Mouse (Mus musculus) embryonic facial prominence, embryonic 13.5 days (tissue): ENCODE results near the gene Vapa. TPM values are rescaled to one million over a fixed set of nuclear protein-coding genes. Genes with fewer than 3 reads are reported as not detected.

ENCODE experiments used
- ATAC-seq: fragments of 200-750 bp; cut with Nextera tagmentation; 2 replicates; pipeline ENCODE4 v1.8.0; 2017; ENCODE audit warnings: low read depth; ENCODE audit not compliant: insufficient number of reproducible peaks, insufficient read depth, low FRiP score, low TSS enrichment
- H3K27ac ChIP-seq: fragments of 300-500 bp; sonication (generic); 2 replicates; pipeline ENCODE4 v1.5.1; 2015; ENCODE audit warnings: moderate library complexity, mild to moderate bottlenecking, inconsistent platforms
- H3K27me3 ChIP-seq: fragments of 300-500 bp; sonication (generic); 2 replicates; pipeline ENCODE4 v1.6.1; 2015; ENCODE audit warnings: mild to moderate bottlenecking, inconsistent platforms
- H3K36me3 ChIP-seq: fragments of 300-500 bp; sonication (generic); 2 replicates; pipeline ENCODE4 v1.6.1; 2015; ENCODE audit warnings: mild to moderate bottlenecking, inconsistent platforms
- H3K4me1 ChIP-seq: fragments of 300-500 bp; sonication (generic); 2 replicates; pipeline ENCODE4 v1.6.1; 2015; ENCODE audit warnings: inconsistent platforms
- H3K4me2 ChIP-seq: fragments of 300-500 bp; sonication (generic); 2 replicates; pipeline ENCODE4 v1.6.1; 2015; ENCODE audit warnings: moderate library complexity, mild to moderate bottlenecking, inconsistent platforms
- H3K4me3 ChIP-seq: fragments of 300-500 bp; sonication (generic); 2 replicates; pipeline ENCODE4 v1.5.1; 2015; ENCODE audit warnings: mild to moderate bottlenecking, inconsistent platforms
- H3K9ac ChIP-seq: fragments of 300-500 bp; sonication (generic); 2 replicates; pipeline ENCODE4 v1.6.1; 2015; ENCODE audit warnings: mild to moderate bottlenecking, inconsistent platforms
- H3K9me3 ChIP-seq: fragments of 300-500 bp; sonication (generic); 2 replicates; pipeline ENCODE4 v1.6.1; 2016; ENCODE audit warnings: inconsistent platforms
- WGBS: fragments of 180-500 bp; shearing (Covaris S2); methylation state at CpG from one replicate; pipeline ENCODE4 v1.1.7; 2015; ENCODE audit warnings: mixed read lengths; 5-methylcytosine and 5-hydroxymethylcytosine counted together
- polyA plus RNA-seq: library from polyadenylated mRNA; unstranded; fragments of >200 nt; fragmentation: Nextera tagmentation; extraction: Ambion mirVana; gene quantifications from 2 replicates; pipeline ENCODE4 v1.2.1, GENCODE M21; 2015

The Vapa gene
- polyA plus RNA-seq, 1 experiment from 2014 or later = 187 TPM

GRCm38 (mm10) chr17:65615678-65616077 is 2.3 kb upstream of the Vapa start:
- WGBS = 39% methylated on average over 3 of the region's 3 CpGs

GRCm38 (mm10) chr17:65614431-65614830 is 1.1 kb upstream of the Vapa start:
- Histone ChIP-seq H3K4me1 (peaks cover 25% of the 10 kb centered on the region), H3K27ac (peak overlapping the region; percentile 99), H3K27me3 (no peaks in the 10 kb centered on the region), H3K4me3 (peak overlapping the region; percentile 97), H3K4me2 (peak overlapping the region; percentile 75), H3K9ac (peak overlapping the region; percentile 98), H3K36me3 (no peaks in the 10 kb centered on the region), H3K9me3 (no peaks in the 10 kb centered on the region)
- WGBS = 1% methylated on average over 9 of the region's 9 CpGs
- ATAC-seq = no peak

More at GRCm38 (mm10) chr17:65615678-65616077, 2.3 kb upstream of the Vapa start:
- no peak overlapping the region for H3K4me3 ChIP-seq
- H3K4me2 ChIP-seq = no peak overlapping the region
- peaks cover 22% of the 10 kb centered on the region for H3K4me1 ChIP-seq
- no peak overlapping the region for H3K27ac ChIP-seq
- H3K27me3 ChIP-seq = no peaks in the 10 kb centered on the region
- H3K9me3 ChIP-seq = no peaks in the 10 kb centered on the region
- ATAC-seq = no peak
- no peaks in the 10 kb centered on the region for H3K36me3 ChIP-seq
- no peak overlapping the region for H3K9ac ChIP-seq

- H3K9me3 ChIP-seq = no peaks in the 10 kb centered on the region
- no peaks in the 10 kb centered on the region for H3K27me3 ChIP-seq
- peak overlapping the region; percentile 75 for H3K4me2 ChIP-seq
- peak; percentile 69; the same call in 1 of the 2 replicates for ATAC-seq
- H3K4me1 ChIP-seq = peaks cover 30% of the 10 kb centered on the region
- H3K36me3 ChIP-seq = no peaks in the 10 kb centered on the region
- 0% methylated on average over 41 of the region's 42 CpGs for WGBS
- peak overlapping the region; percentile 97 for H3K4me3 ChIP-seq
- H3K9ac ChIP-seq = peak overlapping the region; percentile 98
- peak overlapping the region; percentile 99 for H3K27ac ChIP-seq
Measured at GRCm38 (mm10) chr17:65613142-65613462, 253 bp downstream of the Vapa start.

DNA sequence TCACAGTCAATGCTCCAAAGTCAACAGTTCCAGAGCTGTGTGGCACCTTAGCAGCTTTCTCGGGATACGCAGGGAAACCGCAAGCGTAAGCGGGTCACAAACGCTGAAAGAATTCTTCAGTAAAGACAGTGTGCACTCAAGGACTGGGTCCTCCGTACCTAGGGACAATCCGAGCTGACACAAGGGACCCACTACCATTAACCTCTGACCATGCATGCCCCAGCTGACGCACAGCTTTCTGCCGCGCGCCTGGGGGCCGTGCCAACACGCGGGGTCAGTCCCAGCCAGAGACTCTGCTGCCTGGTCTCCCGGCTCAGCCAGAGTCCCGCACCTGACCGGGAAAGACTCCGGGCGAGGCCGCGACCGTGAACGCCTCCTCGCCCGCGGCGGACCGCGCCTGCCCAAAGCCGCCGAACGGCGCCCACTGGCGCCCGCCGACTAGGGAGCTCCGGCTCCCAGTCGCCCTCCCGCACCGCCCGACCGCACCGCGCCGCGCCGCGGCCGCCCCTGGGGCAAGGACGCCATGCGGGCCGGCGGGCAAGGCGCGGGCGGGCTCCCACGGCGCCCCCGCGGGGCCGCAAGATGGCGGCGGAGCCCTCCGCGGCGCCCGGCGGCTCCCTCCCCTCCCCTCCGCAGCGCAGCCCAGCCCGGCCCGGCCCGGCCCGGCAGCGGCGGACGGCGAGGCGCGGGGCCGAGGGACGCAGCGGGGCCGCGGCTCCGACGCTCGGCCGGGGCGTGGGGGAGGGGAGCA is 789 bp downstream of the Vapa start:
- Histone ChIP-seq H3K4me2 (peak overlapping the region; percentile 75), H3K4me3 (peak overlapping the region; percentile 97), H3K9ac (peak overlapping the region; percentile 98), H3K9me3 (no peaks in the 10 kb centered on the region), H3K27ac (peak overlapping the region; percentile 99), H3K4me1 (peaks cover 36% of the 10 kb centered on the region), H3K36me3 (no peaks in the 10 kb centered on the region), H3K27me3 (no peaks in the 10 kb centered on the region)
- WGBS = under 1% methylated on average over 65 of the region's 91 CpGs
- ATAC-seq = peak; percentile 12; the same call in 1 of the 2 replicates

GRCm38 (mm10) chr17:65611721-65612120 is 1.6 kb downstream of the Vapa start:
- Histone ChIP-seq H3K27me3 (no peaks in the 10 kb centered on the region), H3K4me2 (peak overlapping the region; percentile 75), H3K4me3 (peak overlapping the region; percentile 97), H3K9me3 (no peaks in the 10 kb centered on the region), H3K27ac (no peak overlapping the region), H3K9ac (no peak overlapping the region; the same call in 1 of the 2 replicates), H3K4me1 (peaks cover 40% of the 10 kb centered on the region), H3K36me3 (no peaks in the 10 kb centered on the region)
- WGBS = 2% methylated on average over 4 of the region's 4 CpGs
- no peak for ATAC-seq

DNA sequence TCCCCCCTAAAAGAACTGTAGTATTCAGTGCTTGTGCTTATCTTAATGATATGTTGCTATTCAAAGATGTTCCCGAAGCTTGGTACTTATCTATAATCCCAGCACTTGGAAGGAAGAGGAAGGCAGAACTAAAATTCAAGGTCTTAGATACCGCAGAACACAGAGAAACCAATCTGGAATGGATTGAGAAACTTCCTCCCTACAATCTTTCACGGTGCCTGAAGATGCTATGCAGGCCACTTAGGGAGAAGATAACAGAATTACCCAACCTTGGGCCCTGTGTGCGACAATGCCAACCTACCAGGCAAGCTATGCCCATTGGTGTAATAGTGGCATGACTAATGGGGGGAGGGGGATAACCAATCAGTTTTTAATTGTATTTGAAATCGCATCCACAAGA is 4.6 kb downstream of the Vapa start:
- Histone ChIP-seq H3K9me3 (no peaks in the 10 kb centered on the region), H3K4me2 (no peak overlapping the region), H3K4me1 (peaks cover 41% of the 10 kb centered on the region), H3K27me3 (no peaks in the 10 kb centered on the region), H3K36me3 (no peaks in the 10 kb centered on the region), H3K4me3 (no peak overlapping the region), H3K27ac (no peak overlapping the region), H3K9ac (no peak overlapping the region)
- ATAC-seq = no peak
- 71% methylated on average over 5 of the region's 5 CpGs for WGBS

- Histone ChIP-seq H3K36me3 (no peaks in the 10 kb centered on the region), H3K9ac (no peak overlapping the region), H3K9me3 (no peaks in the 10 kb centered on the region), H3K27ac (no peak overlapping the region), H3K27me3 (no peaks in the 10 kb centered on the region), H3K4me3 (no peak overlapping the region), H3K4me1 (peaks cover 41% of the 10 kb centered on the region), H3K4me2 (no peak overlapping the region)
- no peak for ATAC-seq
- 82% methylated on average over 2 of the region's 2 CpGs for WGBS
Measured at GRCm38 (mm10) chr17:65608312-65608687, 5.1 kb downstream of the Vapa start.

- no peaks in the 10 kb centered on the region for H3K27me3 ChIP-seq
- H3K9ac ChIP-seq = no peak overlapping the region
- no peaks in the 10 kb centered on the region for H3K9me3 ChIP-seq
- H3K4me2 ChIP-seq = no peak overlapping the region
- H3K36me3 ChIP-seq = no peaks in the 10 kb centered on the region
- 53% methylated on average over 7 of the region's 7 CpGs for WGBS
- H3K4me3 ChIP-seq = no peak overlapping the region
- H3K4me1 ChIP-seq = peaks cover 41% of the 10 kb centered on the region
- H3K27ac ChIP-seq = no peak overlapping the region
- ATAC-seq = no peak
Measured at GRCm38 (mm10) chr17:65607574-65608311, 5.6 kb downstream of the Vapa start.

DNA sequence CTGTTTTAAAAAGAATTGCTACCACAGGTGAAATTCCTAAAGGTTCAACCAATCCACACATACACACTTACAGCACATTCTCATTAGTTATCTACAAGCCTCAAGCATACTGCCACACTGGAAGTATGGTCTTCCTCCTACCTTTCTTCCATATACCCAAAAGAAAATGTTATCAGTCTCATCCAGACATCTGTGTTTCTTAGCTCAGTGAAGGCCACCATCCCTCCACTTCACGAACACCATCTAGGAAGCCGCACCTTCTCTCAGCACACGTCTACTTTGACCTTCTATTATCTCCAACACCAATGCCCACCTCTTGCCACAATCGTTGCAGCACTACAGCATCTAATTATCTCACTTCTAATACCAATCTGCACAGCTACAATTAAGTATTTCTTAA is 7.3 kb downstream of the Vapa start:
- no peak overlapping the region for H3K9ac ChIP-seq
- no peaks in the 10 kb centered on the region for H3K36me3 ChIP-seq
- H3K27ac ChIP-seq = no peak overlapping the region
- no peaks in the 10 kb centered on the region for H3K9me3 ChIP-seq
- no peaks in the 10 kb centered on the region for H3K27me3 ChIP-seq
- no peak for ATAC-seq
- no peak overlapping the region for H3K4me3 ChIP-seq
- no peak overlapping the region for H3K4me2 ChIP-seq
- peaks cover 35% of the 10 kb centered on the region for H3K4me1 ChIP-seq
- 87% methylated on average over 4 of the region's 4 CpGs for WGBS

GRCm38 (mm10) chr17:65604892-65605291 is 8.5 kb downstream of the Vapa start:
- no peaks in the 10 kb centered on the region for H3K27me3 ChIP-seq
- no peak overlapping the region for H3K4me2 ChIP-seq
- H3K27ac ChIP-seq = no peak overlapping the region
- no peaks in the 10 kb centered on the region for H3K9me3 ChIP-seq
- H3K9ac ChIP-seq = no peak overlapping the region
- ATAC-seq = no peak
- H3K4me3 ChIP-seq = no peak overlapping the region
- peaks cover 32% of the 10 kb centered on the region for H3K4me1 ChIP-seq
- H3K36me3 ChIP-seq = no peaks in the 10 kb centered on the region

DNA sequence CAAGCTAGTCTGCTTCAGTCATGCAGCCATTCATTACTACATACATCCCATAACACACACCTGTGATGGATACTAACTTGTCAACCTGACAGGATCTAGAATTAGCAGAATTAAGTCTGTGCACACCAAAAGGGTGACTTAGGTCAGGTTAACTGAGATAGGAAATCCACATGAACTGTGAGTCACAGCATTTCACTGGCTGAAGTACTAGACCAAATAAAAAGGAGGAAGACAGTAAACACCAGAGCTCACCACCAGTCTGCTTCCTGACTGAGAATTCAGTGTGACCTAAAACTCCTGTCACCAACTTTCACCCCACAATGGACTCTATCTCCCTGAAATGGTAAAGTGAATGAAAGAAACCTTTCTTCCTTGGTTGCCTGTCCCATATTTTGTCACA is 9.0 kb downstream of the Vapa start:
- no peak overlapping the region for H3K27ac ChIP-seq
- ATAC-seq = no peak

GRCm38 (mm10) chr17:65597857-65598486 is 15.4 kb downstream of the Vapa start:
- 87% methylated on average over 3 of the region's 3 CpGs for WGBS
- no peak overlapping the region for H3K9ac ChIP-seq
- H3K27ac ChIP-seq = no peak overlapping the region
- no peaks in the 10 kb centered on the region for H3K9me3 ChIP-seq
- peaks cover 3% of the 10 kb centered on the region; the same call in 1 of the 2 replicates for H3K4me1 ChIP-seq
- no peak overlapping the region for H3K4me2 ChIP-seq
- H3K36me3 ChIP-seq = peaks cover 1% of the 10 kb centered on the region
- no peak overlapping the region for H3K4me3 ChIP-seq
- H3K27me3 ChIP-seq = no peaks in the 10 kb centered on the region
- ATAC-seq = no peak

More for the DNA sequence above, 9.0 kb downstream of the Vapa start:
- Histone ChIP-seq H3K36me3 (no peaks in the 10 kb centered on the region), H3K27me3 (no peaks in the 10 kb centered on the region), H3K4me2 (no peak overlapping the region), H3K4me1 (peaks cover 28% of the 10 kb centered on the region), H3K9ac (no peak overlapping the region), H3K9me3 (no peaks in the 10 kb centered on the region), H3K4me3 (no peak overlapping the region)
